Mouse (Mus musculus) cerebellum, adult 2 months (tissue): ENCODE data around the gene Stard13.

ENCODE experiments used
- CTCF ChIP-seq: fragments of 200-500 bp; IDR thresholded peaks from 2 replicates; pipeline ENCODE4 v1.5.1; 2011; ENCODE audit warnings: low read depth, mild to moderate bottlenecking, control low read depth, low read length, moderate library complexity, borderline replicate concordance; ENCODE audit not compliant: insufficient read depth
- POLR2A ChIP-seq: fragments of 200-500 bp; IDR thresholded peaks from 2 replicates; pipeline ENCODE4 v1.6.1; 2011; ENCODE audit warnings: low read length, control low read depth, borderline replicate concordance; ENCODE audit not compliant: insufficient read depth

DNA sequence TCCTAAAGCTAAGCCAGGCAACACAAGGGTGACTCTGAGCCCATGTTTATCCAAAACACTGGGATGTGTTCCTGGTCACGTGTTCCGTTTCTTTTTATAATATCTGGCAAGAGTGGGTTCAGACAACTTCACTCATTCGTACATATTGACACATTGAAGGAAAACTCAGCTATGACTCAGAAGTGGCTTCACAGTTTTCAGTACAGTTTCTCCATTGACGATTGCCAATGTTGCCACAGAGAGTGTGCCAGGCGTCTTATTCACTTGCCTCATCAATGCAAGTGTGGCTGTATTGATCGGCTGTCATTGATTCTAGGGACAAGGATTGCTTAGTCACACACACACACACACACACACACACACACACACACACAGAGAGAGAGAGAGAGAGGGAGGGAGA, 187.5 kb downstream of the Stard13 start:
- TF ChIP-seq CTCF (no peak), POLR2A (no peak)
